Mouse (Mus musculus) ES-E14 (cell line): Measurements from ENCODE around the gene Platr17. TPM values are rescaled to one million over a fixed set of nuclear protein-coding genes. Genes with fewer than 3 reads are reported as not detected.

Source experiments
- DNase-seq: peaks from one replicate; pipeline ENCODE4 v3.0.0-alpha.2; 2013; ENCODE audit warnings: low read depth, low spot score
- H3K27ac ChIP-seq: 2 replicates; pipeline ENCODE4 v1.5.1; 2012; ENCODE audit warnings: low read depth, mild to moderate bottlenecking, low read length, moderate library complexity, mixed read lengths; ENCODE audit not compliant: poor library complexity, insufficient read depth, severe bottlenecking
- H3K36me3 ChIP-seq: 2 replicates; pipeline ENCODE4 v1.6.1; 2012; ENCODE audit warnings: mild to moderate bottlenecking, low read length, moderate library complexity, mixed read lengths; ENCODE audit not compliant: control insufficient read depth, poor library complexity, insufficient read depth, severe bottlenecking
- H3K4me1 ChIP-seq, 2 experiments: fragments of 150-350 bp in 1 of 2; sonication (generic) in 1 of 2; 2 replicates each; pipeline ENCODE4 v1.6.1; 2012; ENCODE audit warnings: low read length in 2 of 2, mild to moderate bottlenecking in 1 of 2, mixed read lengths in 1 of 2; ENCODE audit not compliant: control insufficient read depth in 2 of 2, insufficient read depth in 2 of 2, poor library complexity in 1 of 2
- H3K4me3 ChIP-seq, 2 experiments: fragments of 150-350 bp in 1 of 2; sonication (generic) in 1 of 2; 2 replicates each; pipeline ENCODE4 v1.5.1; 2012; ENCODE audit warnings: low read length in 2 of 2, low read depth in 1 of 2, mild to moderate bottlenecking in 1 of 2, mixed read lengths in 1 of 2; ENCODE audit not compliant: insufficient read depth in 1 of 2, poor library complexity in 1 of 2, severe bottlenecking in 1 of 2
- H3K9ac ChIP-seq: 2 replicates; pipeline ENCODE4 v1.6.1; 2012; ENCODE audit warnings: low read depth, mild to moderate bottlenecking, low read length, mixed read lengths; ENCODE audit not compliant: poor library complexity, insufficient read depth, severe bottlenecking
- H3K9me3 ChIP-seq: fragments of 150-350 bp; sonication (generic); 2 replicates; pipeline ENCODE4 v1.6.1; 2012; ENCODE audit warnings: low read depth, mild to moderate bottlenecking, low read length; ENCODE audit not compliant: control insufficient read depth, insufficient read depth
- CHD2 ChIP-seq: IDR thresholded peaks from 2 replicates; pipeline ENCODE4 v1.6.1; 2014; ENCODE audit warnings: mild to moderate bottlenecking, low read depth, low read length, inconsistent platforms
- HCFC1 ChIP-seq: IDR thresholded peaks from 2 replicates; pipeline ENCODE4 v1.6.1; 2012; ENCODE audit warnings: low read length, inconsistent platforms, borderline replicate concordance; ENCODE audit not compliant: insufficient read depth
- MAFK ChIP-seq: IDR thresholded peaks from 2 replicates; pipeline ENCODE4 v1.6.1; 2014; ENCODE audit warnings: mild to moderate bottlenecking, low read depth, low read length, inconsistent platforms; ENCODE audit not compliant: insufficient read depth
- ZC3H11A ChIP-seq: IDR thresholded peaks from 2 replicates; pipeline ENCODE4 v1.6.1; 2012; ENCODE audit warnings: low read depth, mild to moderate bottlenecking, inconsistent platforms, low read length, borderline replicate concordance
- ZNF384 ChIP-seq: IDR thresholded peaks from 2 replicates; pipeline ENCODE4 v1.6.1; 2012; ENCODE audit warnings: low read depth, low read length, inconsistent platforms
- in situ Hi-C, 2 experiments: fragments of 600-800 bp; cut with MboI; formaldehyde crosslinking; loops; one replicate each; pipeline ENCODE4 v1.15.1; 2025; ENCODE audit warnings: low sequenced_read_pairs in 2 of 2, inconsistent platforms in 1 of 2; ENCODE audit not compliant: unreplicated experiment in 2 of 2
- total RNA-seq: library from RNA; depleted of rRNA; stranded (reverse); fragments of 300-350 nt; gene quantifications from 2 replicates; pipeline ENCODE4 v1.2.3, GENCODE M21; 2012

Platr17 gene
- total RNA-seq, 1 experiment, result 46.0 TPM

- Histone ChIP-seq H3K9me3 (no peaks in the 10 kb centered on the region), H3K4me3 (peak overlapping the region; percentile 63 to 93), H3K9ac (peak overlapping the region; percentile 73), H3K27ac (peak overlapping the region; percentile 83; the same call in 1 of the 2 replicates), H3K4me1 (peaks cover 3 to 23% of the 10 kb centered on the region in 2 experiments; a peak in 2 of 4 replicates), H3K36me3 (peaks cover 39% of the 10 kb centered on the region)
- no peak for TF ChIP-seq ZNF384
- no peak for TF ChIP-seq HCFC1
- TF ChIP-seq ZC3H11A, result no peak
- TF ChIP-seq MAFK, result no peak
- TF ChIP-seq CHD2, result no peak
- no peak for DNase-seq
- in situ Hi-C loops, result no loop called here
Observed at GRCm38 (mm10) chr17:33916294-33916693, 11.4 kb downstream of the Platr17 start.

- in situ Hi-C loops, result no loop called here
- Histone ChIP-seq H3K36me3 (peaks cover 32% of the 10 kb centered on the region), H3K9me3 (no peaks in the 10 kb centered on the region), H3K4me1 (peaks cover 1 to 23% of the 10 kb centered on the region in 2 experiments; a peak in 2 of 4 replicates), H3K27ac (no peak overlapping the region; the same call in 1 of the 2 replicates), H3K4me3 (peak overlapping the region; percentile 64 to 93), H3K9ac (peak overlapping the region; percentile 27; the same call in 1 of the 2 replicates)
- TF ChIP-seq ZNF384 (no peak), HCFC1 (no peak), CHD2 (no peak), ZC3H11A (no peak), MAFK (no peak)
- DNase-seq, result no peak
Observed at GRCm38 (mm10) chr17:33916847-33917655, 12.1 kb downstream of the Platr17 start.

- no peak for DNase-seq
- H3K9ac ChIP-seq, result peak overlapping the region; percentile 46; the same call in 1 of the 2 replicates
- H3K9me3 ChIP-seq, result no peaks in the 10 kb centered on the region
- in situ Hi-C loops, result no loop called here
- TF ChIP-seq ZC3H11A (no peak), HCFC1 (no peak), MAFK (no peak), ZNF384 (no peak), CHD2 (no peak)
- no peak overlapping the region for H3K27ac ChIP-seq
- peak overlapping the region; percentile 63 to 64 for H3K4me3 ChIP-seq
- peaks cover 25% of the 10 kb centered on the region for H3K36me3 ChIP-seq
- peaks cover 0 to 23% of the 10 kb centered on the region in 2 experiments; a peak in 2 of 4 replicates for H3K4me1 ChIP-seq
Observed at GRCm38 (mm10) chr17:33917656-33918292, 12.8 kb downstream of the Platr17 start.

- in situ Hi-C loops, result no loop called here
- Histone ChIP-seq H3K4me1 (peaks cover 0 to 23% of the 10 kb centered on the region in 2 experiments; a peak in 2 of 4 replicates), H3K27ac (no peak overlapping the region), H3K9me3 (no peaks in the 10 kb centered on the region), H3K9ac (peak overlapping the region; percentile 46), H3K4me3 (peak overlapping the region; percentile 63 to 64), H3K36me3 (peaks cover 20% of the 10 kb centered on the region)
- no peak for DNase-seq
- TF ChIP-seq MAFK (no peak), HCFC1 (no peak), ZC3H11A (no peak), ZNF384 (no peak), CHD2 (no peak)
Observed at GRCm38 (mm10) chr17:33918293-33919203, 13.6 kb downstream of the Platr17 start.
